Mouse (Mus musculus): ENCODE measurements around the gene Kctd15. TPM values are rescaled to one million over a fixed set of nuclear protein-coding genes. Genes with fewer than 3 reads are reported as not detected.

Kctd15 gene
- polyA plus RNA-seq, 1 experiment from 2014 or later: 22.4 TPM

- Histone ChIP-seq H3K9ac (ENCODE audit: low read length) (peak overlapping the region; percentile 55), H3K36me3 (ENCODE audit: control insufficient read depth, insufficient read depth, low read length) (no peaks in the 10 kb centered on the region), H3K4me1 (replicated peaks; ENCODE audit: control insufficient read depth, insufficient read depth, low read length) (peaks cover 11% of the 10 kb centered on the region; the same call in 1 of the 2 replicates), H3K27me3 (ENCODE audit: control insufficient read depth, insufficient read depth, low read length) (no peaks in the 10 kb centered on the region), H3K9me3 (ENCODE audit: control insufficient read depth, low read length) (no peaks in the 10 kb centered on the region), H3K4me2 (ENCODE audit: low read depth, low read length, severe bottlenecking) (peak overlapping the region; percentile 62), H3K4me3 (ENCODE audit: low read depth, low read length) (peak overlapping the region; percentile 30), H3K27ac (ENCODE audit: low read depth, low read length) (peak overlapping the region; percentile 68)
- whole genome bisulfite sequencing: 2% methylated on average over 34 of the region's 34 CpGs
- DNase-seq (ENCODE audit: low spot score) (peak; percentile 91), ATAC-seq (replicated peaks; ENCODE audit: low FRiP score) (peak; percentile 87)
These were observed 26.1 kb downstream of the Kctd15 start for GRCm38 (mm10) chr7:34630211-34631085.

GRCm38 (mm10) chr7:34629702-34630210, 26.8 kb downstream of the Kctd15 start:
- 40% methylated on average over 8 of the region's 8 CpGs for WGBS
- H3K27ac ChIP-seq (ENCODE audit: low read depth, low read length): peak overlapping the region; percentile 68
- ATAC-seq (replicated peaks; ENCODE audit: low FRiP score): no peak; the same call in 1 of the 2 replicates

GRCm38 (mm10) chr7:34620411-34620810, 36.1 kb downstream of the Kctd15 start:
- Histone ChIP-seq H3K9me3 (ENCODE audit: control insufficient read depth, low read length) (no peaks in the 10 kb centered on the region; the same call in 1 of the 2 replicates), H3K4me2 (ENCODE audit: low read depth, low read length, severe bottlenecking) (no peak overlapping the region), H3K4me3 (ENCODE audit: low read depth, low read length) (no peak overlapping the region), H3K27me3 (ENCODE audit: control insufficient read depth, insufficient read depth, low read length) (no peaks in the 10 kb centered on the region), H3K36me3 (ENCODE audit: control insufficient read depth, insufficient read depth, low read length) (no peaks in the 10 kb centered on the region), H3K4me1 (replicated peaks; ENCODE audit: control insufficient read depth, insufficient read depth, low read length) (no peaks in the 10 kb centered on the region), H3K9ac (ENCODE audit: low read length) (no peak overlapping the region), H3K27ac (ENCODE audit: low read depth, low read length) (no peak overlapping the region)
- no peak for DNase-seq (ENCODE audit: low spot score)
- ATAC-seq (replicated peaks; ENCODE audit: low FRiP score): no peak
- WGBS: 37% methylated on average over 2 of the region's 2 CpGs

More at GRCm38 (mm10) chr7:34629702-34630210, 26.8 kb downstream of the Kctd15 start:
- DNase-seq (ENCODE audit: low spot score): no peak
- no peaks in the 10 kb centered on the region for H3K27me3 ChIP-seq (ENCODE audit: control insufficient read depth, insufficient read depth, low read length)
- peak overlapping the region; percentile 30; the same call in 1 of the 2 replicates for H3K4me3 ChIP-seq (ENCODE audit: low read depth, low read length)
- peaks cover 11% of the 10 kb centered on the region; the same call in 1 of the 2 replicates for H3K4me1 ChIP-seq (replicated peaks; ENCODE audit: control insufficient read depth, insufficient read depth, low read length)
- no peaks in the 10 kb centered on the region for H3K9me3 ChIP-seq (ENCODE audit: control insufficient read depth, low read length)
- H3K36me3 ChIP-seq (ENCODE audit: control insufficient read depth, insufficient read depth, low read length): no peaks in the 10 kb centered on the region
- peak overlapping the region; percentile 62 for H3K4me2 ChIP-seq (ENCODE audit: low read depth, low read length, severe bottlenecking)
- peak overlapping the region; percentile 55 for H3K9ac ChIP-seq (ENCODE audit: low read length)

GRCm38 (mm10) chr7:34618141-34618890, 38.2 kb downstream of the Kctd15 start:
- Histone ChIP-seq H3K9me3 (ENCODE audit: control insufficient read depth, low read length) (no peaks in the 10 kb centered on the region; the same call in 1 of the 2 replicates), H3K4me2 (ENCODE audit: low read depth, low read length, severe bottlenecking) (no peak overlapping the region), H3K27ac (ENCODE audit: low read depth, low read length) (no peak overlapping the region), H3K36me3 (ENCODE audit: control insufficient read depth, insufficient read depth, low read length) (no peaks in the 10 kb centered on the region), H3K4me3 (ENCODE audit: low read depth, low read length) (no peak overlapping the region), H3K27me3 (ENCODE audit: control insufficient read depth, insufficient read depth, low read length) (no peaks in the 10 kb centered on the region), H3K9ac (ENCODE audit: low read length) (no peak overlapping the region), H3K4me1 (replicated peaks; ENCODE audit: control insufficient read depth, insufficient read depth, low read length) (no peaks in the 10 kb centered on the region)
- WGBS: 84% methylated on average over 11 of the region's 11 CpGs
- ATAC-seq (replicated peaks; ENCODE audit: low FRiP score): no peak
- no peak for DNase-seq (ENCODE audit: low spot score)

DNA sequence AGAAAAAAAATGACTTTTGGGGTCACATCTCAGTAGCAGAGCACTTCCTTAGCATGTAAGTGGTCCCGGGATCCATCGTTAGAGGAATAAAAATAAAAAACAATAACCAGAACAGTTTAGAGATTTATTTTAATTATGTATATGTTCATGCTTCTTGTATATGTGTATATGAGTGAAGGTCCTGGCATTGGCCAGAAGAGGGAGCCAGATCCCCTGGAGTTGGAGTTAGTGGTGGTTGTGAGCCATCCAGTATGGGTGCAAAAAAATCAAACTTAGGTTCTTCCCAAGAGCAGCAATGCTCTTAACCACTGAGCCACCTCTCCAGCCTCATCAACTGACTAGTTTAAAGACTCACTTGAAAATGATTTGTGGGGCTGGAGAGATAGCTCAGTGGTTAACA, 40.3 kb downstream of the Kctd15 start:
- no peaks in the 10 kb centered on the region for H3K36me3 ChIP-seq (ENCODE audit: control insufficient read depth, insufficient read depth, low read length)
- H3K9ac ChIP-seq (ENCODE audit: low read length): no peak overlapping the region
- no peaks in the 10 kb centered on the region for H3K27me3 ChIP-seq (ENCODE audit: control insufficient read depth, insufficient read depth, low read length)
- 83% methylated on average over 2 of the region's 2 CpGs for WGBS
- no peaks in the 10 kb centered on the region; the same call in 1 of the 2 replicates for H3K9me3 ChIP-seq (ENCODE audit: control insufficient read depth, low read length)
- H3K4me3 ChIP-seq (ENCODE audit: low read depth, low read length): no peak overlapping the region
- H3K27ac ChIP-seq (ENCODE audit: low read depth, low read length): no peak overlapping the region
- no peak for ATAC-seq (replicated peaks; ENCODE audit: low FRiP score)
- no peak for DNase-seq (ENCODE audit: low spot score)
- no peak overlapping the region for H3K4me2 ChIP-seq (ENCODE audit: low read depth, low read length, severe bottlenecking)
- no peaks in the 10 kb centered on the region for H3K4me1 ChIP-seq (replicated peaks; ENCODE audit: control insufficient read depth, insufficient read depth, low read length)

- 60% methylated on average over 6 of the region's 6 CpGs for WGBS
- DNase-seq (ENCODE audit: low spot score) (no peak), ATAC-seq (replicated peaks; ENCODE audit: low FRiP score) (no peak)
- no peaks in the 10 kb centered on the region for H3K9me3 ChIP-seq (ENCODE audit: control insufficient read depth, low read length)
- no peaks in the 10 kb centered on the region for H3K27me3 ChIP-seq (ENCODE audit: control insufficient read depth, insufficient read depth, low read length)
- no peak overlapping the region for H3K4me2 ChIP-seq (ENCODE audit: low read depth, low read length, severe bottlenecking)
- no peak overlapping the region for H3K4me3 ChIP-seq (ENCODE audit: low read depth, low read length)
- peaks cover 10% of the 10 kb centered on the region; the same call in 1 of the 2 replicates for H3K4me1 ChIP-seq (replicated peaks; ENCODE audit: control insufficient read depth, insufficient read depth, low read length)
- no peak overlapping the region for H3K27ac ChIP-seq (ENCODE audit: low read depth, low read length)
- no peaks in the 10 kb centered on the region for H3K36me3 ChIP-seq (ENCODE audit: control insufficient read depth, insufficient read depth, low read length)
- H3K9ac ChIP-seq (ENCODE audit: low read length): no peak overlapping the region
These were observed 46.1 kb downstream of the Kctd15 start for GRCm38 (mm10) chr7:34610445-34610844.

DNA sequence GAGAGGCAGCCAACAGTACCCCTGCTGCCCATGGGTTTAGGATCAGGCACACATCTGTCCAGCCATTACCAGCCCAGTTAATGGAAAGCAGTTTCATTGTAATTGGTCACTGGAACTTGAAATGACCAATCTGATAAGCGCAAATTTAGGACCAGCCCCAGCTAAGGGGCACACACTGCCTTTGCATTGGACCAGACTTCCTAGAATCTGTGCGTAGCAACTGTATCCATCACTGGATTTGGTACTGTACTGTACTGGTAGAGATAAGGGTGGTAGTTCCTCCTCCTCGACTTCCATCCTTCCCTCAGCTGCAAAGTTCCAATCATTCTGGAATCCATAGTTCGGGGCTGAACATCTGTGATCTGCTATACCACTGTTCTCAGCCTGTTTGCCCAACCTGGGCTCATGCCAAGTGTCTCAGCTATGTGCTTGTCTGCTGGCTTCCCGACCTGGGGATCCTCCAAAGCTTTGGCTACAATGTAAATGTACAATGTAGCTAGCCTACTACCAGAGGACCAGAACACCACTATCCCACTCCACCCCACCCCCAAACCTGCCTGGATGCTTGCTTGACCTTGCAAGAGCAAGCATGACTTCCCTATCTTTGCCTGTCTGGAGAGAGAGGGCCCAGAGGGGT, 49.1 kb downstream of the Kctd15 start:
- WGBS: 74% methylated on average over 5 of the region's 5 CpGs
- Histone ChIP-seq H3K27ac (ENCODE audit: low read depth, low read length) (peak overlapping the region; percentile 65; the same call in 1 of the 2 replicates), H3K9ac (ENCODE audit: low read length) (no peak overlapping the region), H3K4me1 (replicated peaks; ENCODE audit: control insufficient read depth, insufficient read depth, low read length) (peaks cover 13% of the 10 kb centered on the region; the same call in 1 of the 2 replicates), H3K4me3 (ENCODE audit: low read depth, low read length) (no peak overlapping the region), H3K9me3 (ENCODE audit: control insufficient read depth, low read length) (no peaks in the 10 kb centered on the region), H3K36me3 (ENCODE audit: control insufficient read depth, insufficient read depth, low read length) (no peaks in the 10 kb centered on the region), H3K4me2 (ENCODE audit: low read depth, low read length, severe bottlenecking) (no peak overlapping the region), H3K27me3 (ENCODE audit: control insufficient read depth, insufficient read depth, low read length) (no peaks in the 10 kb centered on the region)
- DNase-seq (ENCODE audit: low spot score): no peak
- peak; percentile 38 for ATAC-seq (replicated peaks; ENCODE audit: low FRiP score)

- DNase-seq (ENCODE audit: low spot score) (peak; percentile 64), ATAC-seq (replicated peaks; ENCODE audit: low FRiP score) (peak; percentile 60)
- no peak overlapping the region for H3K4me2 ChIP-seq (ENCODE audit: low read depth, low read length, severe bottlenecking)
- H3K27me3 ChIP-seq (ENCODE audit: control insufficient read depth, insufficient read depth, low read length): no peaks in the 10 kb centered on the region
- H3K27ac ChIP-seq (ENCODE audit: low read depth, low read length): peak overlapping the region; percentile 65
- 9% methylated on average over 11 of the region's 11 CpGs for WGBS
- peaks cover 13% of the 10 kb centered on the region; the same call in 1 of the 2 replicates for H3K4me1 ChIP-seq (replicated peaks; ENCODE audit: control insufficient read depth, insufficient read depth, low read length)
- no peaks in the 10 kb centered on the region for H3K9me3 ChIP-seq (ENCODE audit: control insufficient read depth, low read length)
- H3K4me3 ChIP-seq (ENCODE audit: low read depth, low read length): no peak overlapping the region
- no peak overlapping the region for H3K9ac ChIP-seq (ENCODE audit: low read length)
- no peaks in the 10 kb centered on the region for H3K36me3 ChIP-seq (ENCODE audit: control insufficient read depth, insufficient read depth, low read length)
These were observed 49.8 kb downstream of the Kctd15 start for GRCm38 (mm10) chr7:34606729-34607128.

Measured in forebrain, embryonic 11.5 days (tissue).